Mouse (Mus musculus) liver, postnatal 0 days (tissue): ENCODE data around the gene Etfbkmt. TPM values are rescaled to one million over a fixed set of nuclear protein-coding genes. Genes with fewer than 3 reads are reported as not detected.
A peak's percentile ranks its signal among the peaks of the same experiment; 100 is the strongest.
"Not testable (repeated sequence)": the region's sequence is repeated elsewhere in the genome, so short reads cannot be mapped to it uniquely, and the experiment has no call there.

Experiments used
- ATAC-seq: fragments of 200-750 bp; cut with Nextera tagmentation; 2 replicates; pipeline ENCODE4 v1.8.0; 2017; ENCODE audit warnings: mild to moderate bottlenecking, moderate library complexity
- DNase-seq: peaks from one replicate; pipeline ENCODE4 v3.0.0-alpha.2; 2016
- H3K27ac ChIP-seq: fragments of 300-500 bp; sonication (generic); 2 replicates; pipeline ENCODE4 v1.5.1; 2014; ENCODE audit warnings: antibody characterized with exemption, moderate library complexity, mild to moderate bottlenecking, low read depth
- H3K27me3 ChIP-seq: fragments of 300-500 bp; sonication (generic); 2 replicates; pipeline ENCODE4 v1.6.1; 2014; ENCODE audit warnings: low read length, control low read depth, mixed read lengths; ENCODE audit not compliant: insufficient read depth
- H3K36me3 ChIP-seq: fragments of 300-500 bp; sonication (generic); replicated peaks from 2 replicates; pipeline ENCODE4 v1.6.1; 2014; ENCODE audit warnings: mild to moderate bottlenecking, control low read depth, low read length, moderate library complexity, mixed read lengths; ENCODE audit not compliant: insufficient read depth
- H3K4me1 ChIP-seq: fragments of 300-500 bp; sonication (generic); 2 replicates; pipeline ENCODE4 v1.6.1; 2014; ENCODE audit warnings: antibody characterized with exemption, mild to moderate bottlenecking, control low read depth; ENCODE audit not compliant: insufficient read depth
- H3K4me2 ChIP-seq: fragments of 300-500 bp; sonication (generic); 2 replicates; pipeline ENCODE4 v1.6.1; 2014; ENCODE audit warnings: low read depth, mild to moderate bottlenecking, low read length, moderate library complexity, mixed read lengths
- H3K4me3 ChIP-seq: fragments of 300-500 bp; sonication (generic); 2 replicates; pipeline ENCODE4 v1.5.1; 2014; ENCODE audit warnings: low read depth, low read length
- H3K9ac ChIP-seq: fragments of 300-500 bp; sonication (generic); replicated peaks from 2 replicates; pipeline ENCODE4 v1.6.1; 2014; ENCODE audit warnings: mild to moderate bottlenecking, moderate library complexity
- H3K9me3 ChIP-seq: fragments of 300-500 bp; sonication (generic); 2 replicates; pipeline ENCODE4 v1.6.1; 2016; ENCODE audit warnings: mild to moderate bottlenecking, control low read depth, low read length, mixed read lengths
- CTCF ChIP-seq: sonication (generic); IDR thresholded peaks from 2 replicates; pipeline ENCODE4 v1.5.1; 2016; ENCODE audit warnings: antibody characterized with exemption, low read depth
- EP300 ChIP-seq: IDR thresholded peaks from 2 replicates; pipeline ENCODE4 v1.6.1; 2016; ENCODE audit warnings: antibody characterized with exemption, low read depth, mild to moderate bottlenecking
- WGBS: fragments of 180-500 bp; shearing (Covaris S2); extraction: QIAGEN DNeasy Blood & Tissue Kit; methylation state at CpG from one replicate; pipeline ENCODE4 v1.1.7; 2014; ENCODE audit not compliant: insufficient replicate concordance; 5-methylcytosine and 5-hydroxymethylcytosine counted together
- polyA plus RNA-seq: library from polyadenylated mRNA; unstranded; fragments of >200 nt; fragmentation: Nextera tagmentation; extraction: Ambion mirVana; gene quantifications from 2 replicates; pipeline ENCODE4 v1.2.1, GENCODE M21; 2015

Etfbkmt gene
- polyA plus RNA-seq, 1 experiment from 2014 or later: 9.7 TPM

GRCm38 (mm10) chr6:149154116-149155030 is 14.7 kb downstream of the Etfbkmt start:
- Histone ChIP-seq H3K36me3 (0 out of 2 replicates have a peak, but pooled peaks cover 2% of the 10 kb centered on the region), H3K4me2 (no peak overlapping the region), H3K27ac (peak overlapping the region; percentile 11; the same call in 1 of the 2 replicates), H3K27me3 (no peaks in the 10 kb centered on the region), H3K9ac (no peak overlapping the region), H3K4me3 (no peak overlapping the region), H3K4me1 (peaks cover 18% of the 10 kb centered on the region), H3K9me3 (no peaks in the 10 kb centered on the region)
- ATAC-seq: no peak
- no peak for DNase-seq
- WGBS: 45% methylated on average over 8 of the region's 8 CpGs
- no peak for TF ChIP-seq CTCF
- no peak for TF ChIP-seq EP300

- no peak overlapping the region for H3K9ac ChIP-seq
- 42% methylated on average over 3 of the region's 3 CpGs for WGBS
- no peak overlapping the region for H3K4me2 ChIP-seq
- 0 out of 2 replicates have a peak, but pooled peaks cover 2% of the 10 kb centered on the region for H3K36me3 ChIP-seq
- 0 out of 2 replicates have a peak overlapping the region, but pooled peaks have one; percentile 29 for H3K27ac ChIP-seq
- H3K4me3 ChIP-seq: no peak overlapping the region
- no peaks in the 10 kb centered on the region for H3K9me3 ChIP-seq
- DNase-seq (peak; percentile 33), ATAC-seq (peak; percentile 40; the same call in 1 of the 2 replicates)
- peaks cover 18% of the 10 kb centered on the region for H3K4me1 ChIP-seq
- TF ChIP-seq CTCF (no peak), EP300 (no peak)
- H3K27me3 ChIP-seq: no peaks in the 10 kb centered on the region
These were observed 15.6 kb downstream of the Etfbkmt start for GRCm38 (mm10) chr6:149155031-149155841.

GRCm38 (mm10) chr6:149167038-149167437 is 27.4 kb downstream of the Etfbkmt start:
- H3K9ac ChIP-seq, H3K4me2 ChIP-seq, H3K9me3 ChIP-seq, H3K4me1 ChIP-seq, DNase-seq, H3K4me3 ChIP-seq, H3K27ac ChIP-seq, H3K27me3 ChIP-seq, ATAC-seq: not testable (repeated sequence)
- 72% methylated on average over 3 of the region's 4 CpGs for WGBS
- H3K36me3 ChIP-seq: peaks cover 11% of the 10 kb centered on the region; the same call in 1 of the 2 replicates

GRCm38 (mm10) chr6:149167672-149168071 is 28.0 kb downstream of the Etfbkmt start:
- WGBS: 77% methylated on average over 1 of the region's 1 CpGs
- H3K27ac ChIP-seq: no peak overlapping the region
- no peaks in the 10 kb centered on the region for H3K27me3 ChIP-seq
- no peak for TF ChIP-seq CTCF
- TF ChIP-seq EP300: no peak
- no peaks in the 10 kb centered on the region for H3K9me3 ChIP-seq
- no peak for ATAC-seq
- H3K36me3 ChIP-seq: peaks cover 11% of the 10 kb centered on the region; the same call in 1 of the 2 replicates
- no peak for DNase-seq
- H3K4me1 ChIP-seq: no peaks in the 10 kb centered on the region
- no peak overlapping the region for H3K4me2 ChIP-seq
- H3K9ac ChIP-seq: no peak overlapping the region
- no peak overlapping the region for H3K4me3 ChIP-seq

- H3K27me3 ChIP-seq: no peaks in the 10 kb centered on the region
- peaks cover 11% of the 10 kb centered on the region; the same call in 1 of the 2 replicates for H3K36me3 ChIP-seq
- ATAC-seq (no peak), DNase-seq (no peak)
- no peaks in the 10 kb centered on the region for H3K4me1 ChIP-seq
- H3K9me3 ChIP-seq: no peaks in the 10 kb centered on the region
- H3K4me2 ChIP-seq: no peak overlapping the region
- WGBS: 83% methylated on average over 2 of the region's 2 CpGs
- TF ChIP-seq CTCF (no peak), EP300 (no peak)
- H3K4me3 ChIP-seq: no peak overlapping the region
- H3K9ac ChIP-seq: no peak overlapping the region
- H3K27ac ChIP-seq: no peak overlapping the region
These were observed 28.8 kb downstream of the Etfbkmt start for GRCm38 (mm10) chr6:149168436-149168835.

- H3K4me3 ChIP-seq, H3K9ac ChIP-seq, ATAC-seq, H3K9me3 ChIP-seq, H3K27ac ChIP-seq, H3K27me3 ChIP-seq, DNase-seq, H3K4me2 ChIP-seq, H3K4me1 ChIP-seq: not testable (repeated sequence)
- H3K36me3 ChIP-seq: peaks cover 12% of the 10 kb centered on the region
- WGBS: 90% methylated on average over 4 of the region's 4 CpGs
These were observed 30.3 kb downstream of the Etfbkmt start for GRCm38 (mm10) chr6:149169965-149170364.
